Mouse (Mus musculus): Measurements from ENCODE around the gene Lrig2. TPM values are rescaled to one million over a fixed set of nuclear protein-coding genes. Genes with fewer than 3 reads are reported as not detected.

Lrig2 gene
- 15.1 and 20.4 TPM in 2 replicates for total RNA-seq (2017)

DNA sequence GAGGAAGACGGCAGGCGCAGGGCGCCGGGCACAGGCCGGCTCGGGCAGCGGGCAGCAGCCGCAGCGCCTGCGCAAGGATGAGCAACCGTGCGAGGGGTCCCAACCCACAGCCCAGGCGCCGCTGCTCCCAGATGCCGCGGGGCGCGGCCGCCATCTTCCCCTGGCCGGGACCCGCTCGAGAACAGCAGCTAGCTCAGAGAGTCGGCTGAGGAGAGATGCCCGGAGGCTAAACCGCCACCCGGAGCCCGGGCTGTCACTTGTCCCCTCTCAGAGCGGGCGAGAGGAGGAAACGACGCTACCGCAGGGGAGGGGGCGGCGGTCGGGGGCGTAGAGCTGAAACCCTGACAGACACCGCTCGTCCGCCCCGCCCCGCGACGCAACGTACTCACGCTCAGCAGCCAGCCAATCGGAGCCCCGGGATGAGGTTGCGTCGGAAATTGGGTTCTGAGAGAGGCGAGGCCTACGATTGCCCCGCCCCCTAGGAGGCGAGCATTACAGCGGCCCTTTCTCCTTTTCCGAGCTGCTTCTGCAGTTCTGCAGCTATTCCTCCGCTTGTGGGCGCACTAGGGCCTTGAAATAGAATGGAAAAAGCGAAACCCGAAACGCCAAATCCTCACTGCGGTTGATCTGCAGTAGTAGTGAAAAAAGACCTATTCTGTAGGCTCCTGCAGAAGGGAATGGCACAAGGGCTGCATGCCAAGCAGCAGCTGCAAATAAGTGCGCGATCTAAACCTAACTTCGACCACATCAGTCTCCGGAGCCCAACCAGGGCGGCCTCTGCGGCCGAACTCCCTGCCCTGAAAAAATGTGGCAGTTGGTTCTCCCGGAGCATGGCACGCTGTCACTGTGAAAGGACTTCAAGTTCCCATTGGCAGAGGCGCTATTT is at the start of gene Lrig2:
Gene Lrig2, minus strand, starts transcription at position 381 of the 886 bp plus-strand sequence.
- ATAC-seq (replicated peaks; ENCODE audit: low read depth, poor library complexity, severe bottlenecking): peak; percentile 96

- peak; percentile 94 for ATAC-seq (replicated peaks; ENCODE audit: low read depth, poor library complexity, severe bottlenecking)
Observed at GRCm38 (mm10) chr3:104556624-104557023, 44.9 kb upstream of the Lrig2 start.

DNA sequence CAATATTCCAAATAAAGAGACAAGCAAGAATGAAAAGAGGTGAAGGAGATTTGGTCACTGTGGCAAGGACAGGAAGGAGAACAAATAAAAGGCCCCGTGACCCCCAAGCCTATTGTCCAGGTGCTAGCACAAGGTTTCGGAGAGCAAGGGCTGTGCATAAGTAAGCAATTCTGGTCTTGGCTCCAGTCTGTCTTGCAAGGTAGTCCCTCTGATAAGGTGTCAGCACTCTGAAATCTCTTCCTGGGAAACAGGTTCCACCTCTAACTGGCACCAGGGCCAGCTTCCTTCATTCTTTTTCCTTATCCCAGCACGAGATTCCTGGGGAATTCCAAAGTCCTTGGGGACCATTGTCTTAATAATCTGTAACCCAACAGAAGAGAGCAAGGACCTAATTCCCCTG is 38.9 kb upstream of the Lrig2 start:
- no peak for ATAC-seq (replicated peaks; ENCODE audit: low read depth, poor library complexity, severe bottlenecking)

GRCm38 (mm10) chr3:104548367-104549087 is 36.8 kb upstream of the Lrig2 start:
- ATAC-seq (replicated peaks; ENCODE audit: low read depth, poor library complexity, severe bottlenecking): no peak

DNA sequence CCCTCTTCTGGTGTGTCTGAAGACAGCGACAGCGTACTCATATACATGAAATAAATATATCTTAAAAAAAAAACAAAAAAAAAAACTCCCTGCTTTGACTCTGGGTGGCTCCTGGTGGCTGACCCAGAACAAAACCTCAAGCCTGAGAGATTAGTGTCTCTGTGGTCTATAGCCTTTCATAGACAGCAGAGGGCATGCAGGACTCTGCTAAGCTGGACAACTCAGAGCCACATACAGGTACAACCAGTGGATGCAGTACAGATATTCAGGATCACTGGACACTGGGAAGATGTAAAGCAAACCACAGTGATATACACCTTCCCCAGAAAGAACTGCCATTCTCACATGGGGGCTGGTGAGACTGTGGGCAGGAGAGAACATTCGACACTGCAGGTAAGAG is 32.1 kb upstream of the Lrig2 start:
- no peak; the same call in 1 of the 2 replicates for ATAC-seq (replicated peaks; ENCODE audit: low read depth, poor library complexity, severe bottlenecking)

GRCm38 (mm10) chr3:104542065-104542429 is 30.3 kb upstream of the Lrig2 start:
- no peak for ATAC-seq (replicated peaks; ENCODE audit: low read depth, poor library complexity, severe bottlenecking)

- peak; percentile 97 for ATAC-seq (replicated peaks; ENCODE audit: low read depth, poor library complexity, severe bottlenecking)
Observed at GRCm38 (mm10) chr3:104541139-104542064, 29.7 kb upstream of the Lrig2 start.

- ATAC-seq (replicated peaks; ENCODE audit: low read depth, poor library complexity, severe bottlenecking): no peak
Observed at GRCm38 (mm10) chr3:104540480-104541138, 28.9 kb upstream of the Lrig2 start.

DNA sequence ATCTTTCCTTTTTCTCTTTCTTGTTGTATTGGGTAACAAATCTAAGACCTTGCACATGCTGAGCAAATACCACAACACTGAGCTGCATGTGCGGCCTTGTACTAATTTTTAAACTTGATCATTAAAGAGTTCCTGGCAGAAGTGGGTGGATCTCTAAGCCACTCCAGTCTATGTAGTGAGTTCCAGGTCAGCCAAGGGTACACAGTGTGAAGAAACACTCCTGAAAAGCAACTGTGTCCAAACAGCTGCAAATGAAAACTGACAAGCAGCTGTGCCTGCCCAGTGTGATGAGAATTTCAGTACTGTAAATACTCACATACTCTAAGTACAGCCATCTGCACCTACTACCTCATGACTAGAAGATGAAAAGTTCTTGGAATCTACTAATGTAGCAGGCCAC is 21.5 kb upstream of the Lrig2 start:
- ATAC-seq (replicated peaks; ENCODE audit: low read depth, poor library complexity, severe bottlenecking): no peak

GRCm38 (mm10) chr3:104526115-104526882 is 14.6 kb upstream of the Lrig2 start:
- no peak for ATAC-seq (replicated peaks; ENCODE audit: low read depth, poor library complexity, severe bottlenecking)

GRCm38 (mm10) chr3:104525516-104525915 is 13.8 kb upstream of the Lrig2 start:
- no peak for ATAC-seq (replicated peaks; ENCODE audit: low read depth, poor library complexity, severe bottlenecking)

- no peak for ATAC-seq (replicated peaks; ENCODE audit: low read depth, poor library complexity, severe bottlenecking)
Observed at GRCm38 (mm10) chr3:104525029-104525428, 13.3 kb upstream of the Lrig2 start.

GRCm38 (mm10) chr3:104523333-104523871 is 11.7 kb upstream of the Lrig2 start:
- no peak for ATAC-seq (replicated peaks; ENCODE audit: low read depth, poor library complexity, severe bottlenecking)

- no peak for ATAC-seq (replicated peaks; ENCODE audit: low read depth, poor library complexity, severe bottlenecking)
Observed at GRCm38 (mm10) chr3:104521341-104521924, 9.7 kb upstream of the Lrig2 start.

GRCm38 (mm10) chr3:104520471-104520870 is 8.8 kb upstream of the Lrig2 start:
- ATAC-seq (replicated peaks; ENCODE audit: low read depth, poor library complexity, severe bottlenecking): no peak

- 0 out of 2 replicates have a peak, but pooled peaks have one; percentile 3 for ATAC-seq (replicated peaks; ENCODE audit: low read depth, poor library complexity, severe bottlenecking)
Observed at GRCm38 (mm10) chr3:104518931-104519330, 7.2 kb upstream of the Lrig2 start.

DNA sequence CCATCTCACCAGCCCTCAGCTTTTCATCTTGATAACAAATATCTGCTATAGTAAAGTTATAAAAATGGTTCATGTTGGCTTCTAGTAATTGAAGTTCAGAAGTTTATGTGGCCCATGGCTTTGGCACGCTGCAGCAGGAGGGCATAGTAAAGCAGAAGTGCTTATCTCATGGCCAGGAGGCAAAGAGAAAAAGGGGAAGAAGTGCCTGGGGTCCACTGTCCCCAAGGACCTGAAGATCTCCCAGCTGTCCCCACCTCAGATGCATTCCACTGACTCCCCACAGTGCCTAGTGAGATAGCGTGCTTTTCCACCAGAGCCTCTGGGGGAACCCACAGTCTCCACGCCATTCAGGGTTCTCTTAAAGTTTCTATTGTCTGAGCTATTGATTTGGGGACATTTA is 6.7 kb upstream of the Lrig2 start:
- ATAC-seq (replicated peaks; ENCODE audit: low read depth, poor library complexity, severe bottlenecking): peak; percentile 96

GRCm38 (mm10) chr3:104517161-104517560 is 5.4 kb upstream of the Lrig2 start:
- ATAC-seq (replicated peaks; ENCODE audit: low read depth, poor library complexity, severe bottlenecking): no peak
